Mouse (Mus musculus) embryonic facial prominence, embryonic 11.5 days (tissue): ENCODE results near the gene Ddx59. TPM values are rescaled to one million over a fixed set of nuclear protein-coding genes. Genes with fewer than 3 reads are reported as not detected.

Source experiments
- ATAC-seq: fragments of 200-750 bp; cut with Nextera tagmentation; replicated peaks from 2 replicates; pipeline ENCODE4 v1.8.0; 2017; ENCODE audit warnings: low read depth; ENCODE audit not compliant: insufficient number of reproducible peaks, low FRiP score, low TSS enrichment
- DNase-seq: peaks from one replicate; pipeline ENCODE4 v3.0.0-alpha.2; 2015; ENCODE audit warnings: low spot score
- H3K27ac ChIP-seq: fragments of 300-500 bp; sonication (generic); replicated peaks from 2 replicates; pipeline ENCODE4 v1.5.1; 2014; ENCODE audit warnings: mild to moderate bottlenecking, low read depth, low read length, control low read depth
- H3K27me3 ChIP-seq: fragments of 300-500 bp; sonication (generic); 2 replicates; pipeline ENCODE4 v1.6.1; 2014; ENCODE audit warnings: mild to moderate bottlenecking, low read length, moderate library complexity, mixed read lengths; ENCODE audit not compliant: control insufficient read depth, insufficient read depth
- H3K36me3 ChIP-seq: fragments of 300-500 bp; sonication (generic); replicated peaks from 2 replicates; pipeline ENCODE4 v1.6.1; 2014; ENCODE audit warnings: low read depth, mild to moderate bottlenecking, low read length, moderate library complexity, mixed read lengths; ENCODE audit not compliant: control insufficient read depth, insufficient read depth
- H3K4me1 ChIP-seq: fragments of 300-500 bp; sonication (generic); 2 replicates; pipeline ENCODE4 v1.6.1; 2014; ENCODE audit warnings: low read length, mixed read lengths; ENCODE audit not compliant: control insufficient read depth, insufficient read depth
- H3K4me2 ChIP-seq: fragments of 300-500 bp; sonication (generic); 2 replicates; pipeline ENCODE4 v1.6.1; 2014; ENCODE audit warnings: low read depth, mild to moderate bottlenecking, control low read depth, low read length, moderate library complexity
- H3K4me3 ChIP-seq: fragments of 300-500 bp; sonication (generic); 2 replicates; pipeline ENCODE4 v1.5.1; 2014; ENCODE audit warnings: low read depth, low read length, control low read depth
- H3K9ac ChIP-seq: fragments of 300-500 bp; sonication (generic); replicated peaks from 2 replicates; pipeline ENCODE4 v1.6.1; 2014; ENCODE audit warnings: mild to moderate bottlenecking, control low read depth, low read length
- H3K9me3 ChIP-seq: fragments of 300-500 bp; sonication (generic); replicated peaks from 2 replicates; pipeline ENCODE4 v1.6.1; 2016; ENCODE audit warnings: mild to moderate bottlenecking, low read length, inconsistent platforms, mixed read lengths; ENCODE audit not compliant: control insufficient read depth
- WGBS: fragments of 180-500 bp; shearing (Covaris S2); extraction: QIAGEN DNeasy Blood & Tissue Kit; methylation state at CpG from one replicate; pipeline ENCODE4 v1.1.7; 2014; 5-methylcytosine and 5-hydroxymethylcytosine counted together
- polyA plus RNA-seq: library from polyadenylated mRNA; unstranded; fragments of >200 nt; fragmentation: Nextera tagmentation; extraction: Ambion mirVana; gene quantifications from 2 replicates; pipeline ENCODE4 v1.2.1, GENCODE M21; 2014

Ddx59 gene
- polyA plus RNA-seq, 1 experiment from 2014 or later: 19.9 TPM

- WGBS: 42% methylated on average over 10 of the region's 10 CpGs
- no peaks in the 10 kb centered on the region for H3K36me3 ChIP-seq
- no peak overlapping the region for H3K4me3 ChIP-seq
- no peak overlapping the region for H3K27ac ChIP-seq
- H3K27me3 ChIP-seq: no peaks in the 10 kb centered on the region
- DNase-seq: peak; percentile 42
- no peaks in the 10 kb centered on the region for H3K4me1 ChIP-seq
- no peaks in the 10 kb centered on the region for H3K9me3 ChIP-seq
- ATAC-seq: no peak
- H3K9ac ChIP-seq: no peak overlapping the region
- no peak overlapping the region for H3K4me2 ChIP-seq
Observed at GRCm38 (mm10) chr1:136394506-136394905, 20.6 kb upstream of the Ddx59 start.

- Histone ChIP-seq H3K27ac (no peak overlapping the region), H3K9ac (no peak overlapping the region), H3K36me3 (no peaks in the 10 kb centered on the region), H3K4me2 (no peak overlapping the region), H3K4me3 (no peak overlapping the region), H3K27me3 (no peaks in the 10 kb centered on the region), H3K9me3 (no peaks in the 10 kb centered on the region), H3K4me1 (no peaks in the 10 kb centered on the region)
- 43% methylated on average over 5 of the region's 5 CpGs for WGBS
- ATAC-seq (no peak), DNase-seq (no peak)
Observed at GRCm38 (mm10) chr1:136395073-136395472, 20.0 kb upstream of the Ddx59 start.

- Histone ChIP-seq H3K4me2 (no peak overlapping the region), H3K36me3 (no peaks in the 10 kb centered on the region), H3K4me1 (no peaks in the 10 kb centered on the region), H3K27ac (no peak overlapping the region), H3K27me3 (no peaks in the 10 kb centered on the region), H3K4me3 (no peak overlapping the region), H3K9ac (no peak overlapping the region), H3K9me3 (no peaks in the 10 kb centered on the region)
- 70% methylated on average over 8 of the region's 8 CpGs for WGBS
- no peak for ATAC-seq
- DNase-seq: no peak
Observed at GRCm38 (mm10) chr1:136401281-136401680, 13.8 kb upstream of the Ddx59 start.

- ATAC-seq (no peak), DNase-seq (no peak)
- no peaks in the 10 kb centered on the region for H3K27me3 ChIP-seq
- no peak overlapping the region for H3K4me3 ChIP-seq
- no peak overlapping the region for H3K27ac ChIP-seq
- H3K9ac ChIP-seq: no peak overlapping the region
- H3K4me1 ChIP-seq: no peaks in the 10 kb centered on the region
- 93% methylated on average over 2 of the region's 2 CpGs for WGBS
- H3K36me3 ChIP-seq: no peaks in the 10 kb centered on the region
- H3K4me2 ChIP-seq: no peak overlapping the region
- no peaks in the 10 kb centered on the region for H3K9me3 ChIP-seq
Observed at GRCm38 (mm10) chr1:136409631-136410030, 5.4 kb upstream of the Ddx59 start.

GRCm38 (mm10) chr1:136415756-136416126, 670 bp downstream of the Ddx59 start:
- ATAC-seq (no peak), DNase-seq (no peak)
- no peaks in the 10 kb centered on the region for H3K9me3 ChIP-seq
- H3K4me2 ChIP-seq: peak overlapping the region; percentile 11; the same call in 1 of the 2 replicates
- H3K36me3 ChIP-seq: no peaks in the 10 kb centered on the region
- H3K9ac ChIP-seq: no peak overlapping the region
- H3K4me3 ChIP-seq: peak overlapping the region; percentile 73
- H3K4me1 ChIP-seq: no peaks in the 10 kb centered on the region
- H3K27ac ChIP-seq: no peak overlapping the region
- H3K27me3 ChIP-seq: no peaks in the 10 kb centered on the region
- 49% methylated on average over 2 of the region's 2 CpGs for WGBS

GRCm38 (mm10) chr1:136418393-136418792, 3.3 kb downstream of the Ddx59 start:
- Histone ChIP-seq H3K4me3 (no peak overlapping the region), H3K9ac (no peak overlapping the region), H3K9me3 (no peaks in the 10 kb centered on the region), H3K36me3 (no peaks in the 10 kb centered on the region), H3K4me2 (no peak overlapping the region), H3K27me3 (no peaks in the 10 kb centered on the region), H3K27ac (no peak overlapping the region), H3K4me1 (no peaks in the 10 kb centered on the region)
- WGBS: 95% methylated on average over 6 of the region's 6 CpGs
- no peak for DNase-seq
- ATAC-seq: no peak

- H3K27me3 ChIP-seq: no peaks in the 10 kb centered on the region
- ATAC-seq: no peak
- DNase-seq: no peak
- H3K4me3 ChIP-seq: no peak overlapping the region
- WGBS: 74% methylated on average over 11 of the region's 11 CpGs
- no peaks in the 10 kb centered on the region for H3K9me3 ChIP-seq
- H3K4me1 ChIP-seq: no peaks in the 10 kb centered on the region
- no peak overlapping the region for H3K27ac ChIP-seq
- H3K9ac ChIP-seq: no peak overlapping the region
- no peaks in the 10 kb centered on the region for H3K36me3 ChIP-seq
- no peak overlapping the region for H3K4me2 ChIP-seq
Observed at GRCm38 (mm10) chr1:136427166-136427969, 12.3 kb downstream of the Ddx59 start.

GRCm38 (mm10) chr1:136428981-136429380, 13.9 kb downstream of the Ddx59 start:
- WGBS: 84% methylated on average over 4 of the region's 4 CpGs

More at GRCm38 (mm10) chr1:136428981-136429380, 13.9 kb downstream of the Ddx59 start:
- Histone ChIP-seq H3K36me3 (no peaks in the 10 kb centered on the region), H3K4me2 (no peak overlapping the region), H3K9me3 (no peaks in the 10 kb centered on the region), H3K27ac (no peak overlapping the region), H3K4me1 (no peaks in the 10 kb centered on the region), H3K9ac (no peak overlapping the region), H3K27me3 (no peaks in the 10 kb centered on the region), H3K4me3 (no peak overlapping the region)
- ATAC-seq (no peak), DNase-seq (no peak)
